Mouse (Mus musculus): ENCODE results near the gene Cdc6. TPM values are rescaled to one million over a fixed set of nuclear protein-coding genes. Genes with fewer than 3 reads are reported as not detected.
"Not testable (repeated sequence)": the region's sequence is repeated elsewhere in the genome, so short reads cannot be mapped to it uniquely, and the experiment has no call there.

Cdc6 gene
- polyA plus RNA-seq, 1 experiment from 2014 or later = 10.3 TPM

DNA sequence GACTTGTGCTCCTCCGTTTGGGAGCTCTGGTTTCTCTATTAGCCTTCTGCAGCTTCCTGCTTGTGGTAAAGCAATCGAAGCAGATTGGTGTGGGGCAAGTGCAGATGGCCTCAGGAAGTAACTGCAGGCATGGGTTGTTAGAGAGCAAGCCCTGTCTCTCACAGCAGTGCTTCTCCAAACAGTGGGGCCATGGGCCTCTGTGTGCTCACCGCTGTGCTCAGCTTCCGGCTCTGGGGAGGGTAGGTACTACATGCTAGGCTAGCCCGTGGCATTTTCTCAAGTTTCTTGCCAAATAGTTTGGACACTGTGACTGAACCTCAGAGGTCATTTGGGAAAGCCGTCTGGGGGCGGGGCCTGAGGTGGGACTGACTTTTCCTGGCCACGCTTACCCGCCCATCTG, 10.6 kb downstream of the Cdc6 start:
- no peak overlapping the region for H3K27ac ChIP-seq (ENCODE audit: low read length)
- 85% methylated on average over 9 of the region's 9 CpGs for WGBS
- H3K4me2 ChIP-seq (ENCODE audit: low read length) = no peak overlapping the region
- no peaks in the 10 kb centered on the region for H3K36me3 ChIP-seq (ENCODE audit: control insufficient read depth, insufficient read depth)
- H3K9me3 ChIP-seq (ENCODE audit: control insufficient read depth, low read length) = no peaks in the 10 kb centered on the region
- no peak overlapping the region for H3K9ac ChIP-seq (replicated peaks; ENCODE audit: low read depth, low read length)
- H3K4me3 ChIP-seq (replicated peaks; ENCODE audit: low read length) = no peak overlapping the region
- no peaks in the 10 kb centered on the region for H3K27me3 ChIP-seq (replicated peaks; ENCODE audit: control insufficient read depth, insufficient read depth, low read length)
- ATAC-seq = no peak
- H3K4me1 ChIP-seq (replicated peaks; ENCODE audit: control insufficient read depth, insufficient read depth, low read length) = peaks cover 5% of the 10 kb centered on the region; the same call in 1 of the 2 replicates

DNA sequence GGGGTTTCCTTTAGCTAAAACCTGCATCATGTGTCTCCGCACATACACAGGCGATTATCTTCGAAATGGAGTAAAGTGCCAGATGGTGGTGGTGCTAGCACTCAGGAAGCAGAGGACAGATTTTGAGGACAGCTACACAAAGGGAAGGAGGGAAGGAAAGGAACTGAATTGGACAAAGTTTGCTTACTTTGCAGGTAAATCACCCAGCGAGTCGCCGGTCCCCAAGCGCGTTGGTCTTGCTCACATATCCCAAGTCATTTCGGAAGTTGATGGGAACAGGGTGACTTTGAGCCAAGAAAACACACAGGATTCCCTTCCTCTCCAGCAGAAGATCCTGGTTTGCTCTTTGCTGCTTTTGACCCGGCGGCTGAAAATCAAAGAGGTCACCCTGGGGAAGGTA, 11.4 kb downstream of the Cdc6 start:
- Histone ChIP-seq H3K4me3 (replicated peaks; ENCODE audit: low read length) (no peak overlapping the region), H3K4me2 (ENCODE audit: low read length) (no peak overlapping the region), H3K9me3 (ENCODE audit: control insufficient read depth, low read length) (no peaks in the 10 kb centered on the region), H3K9ac (replicated peaks; ENCODE audit: low read depth, low read length) (no peak overlapping the region), H3K4me1 (replicated peaks; ENCODE audit: control insufficient read depth, insufficient read depth, low read length) (peaks cover 7% of the 10 kb centered on the region), H3K27me3 (replicated peaks; ENCODE audit: control insufficient read depth, insufficient read depth, low read length) (no peaks in the 10 kb centered on the region), H3K36me3 (ENCODE audit: control insufficient read depth, insufficient read depth) (no peaks in the 10 kb centered on the region), H3K27ac (ENCODE audit: low read length) (no peak overlapping the region)
- ATAC-seq = no peak
- 90% methylated on average over 11 of the region's 11 CpGs for WGBS

DNA sequence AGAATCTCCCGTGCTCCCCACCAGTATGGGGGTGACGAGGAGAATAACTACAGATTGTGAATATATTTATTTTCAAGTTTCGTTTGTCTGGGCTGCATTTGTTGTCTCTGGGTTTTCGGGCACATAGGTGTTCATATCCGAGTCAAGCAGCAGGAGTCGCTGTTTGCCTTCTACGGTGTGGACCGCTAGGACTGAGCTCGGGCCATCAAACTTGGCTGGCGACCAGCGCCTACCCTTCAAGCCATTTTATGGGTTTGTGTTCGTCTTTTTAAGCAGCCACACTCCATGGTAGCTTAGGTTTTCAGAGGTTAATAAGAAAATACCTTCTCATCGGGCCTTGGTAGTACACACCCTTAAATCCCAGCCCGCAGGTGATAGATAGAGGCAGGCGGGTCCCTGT, 14.2 kb downstream of the Cdc6 start:
- H3K4me3 ChIP-seq (replicated peaks; ENCODE audit: low read length); H3K36me3 ChIP-seq (ENCODE audit: control insufficient read depth, insufficient read depth); H3K9me3 ChIP-seq (ENCODE audit: control insufficient read depth, low read length); H3K4me2 ChIP-seq (ENCODE audit: low read length); H3K27me3 ChIP-seq (replicated peaks; ENCODE audit: control insufficient read depth, insufficient read depth, low read length); ATAC-seq; H3K9ac ChIP-seq (replicated peaks; ENCODE audit: low read depth, low read length); H3K27ac ChIP-seq (ENCODE audit: low read length): not testable (repeated sequence)
- 52% methylated on average over 15 of the region's 15 CpGs for WGBS
- peaks cover 31% of the 10 kb centered on the region for H3K4me1 ChIP-seq (replicated peaks; ENCODE audit: control insufficient read depth, insufficient read depth, low read length)

DNA sequence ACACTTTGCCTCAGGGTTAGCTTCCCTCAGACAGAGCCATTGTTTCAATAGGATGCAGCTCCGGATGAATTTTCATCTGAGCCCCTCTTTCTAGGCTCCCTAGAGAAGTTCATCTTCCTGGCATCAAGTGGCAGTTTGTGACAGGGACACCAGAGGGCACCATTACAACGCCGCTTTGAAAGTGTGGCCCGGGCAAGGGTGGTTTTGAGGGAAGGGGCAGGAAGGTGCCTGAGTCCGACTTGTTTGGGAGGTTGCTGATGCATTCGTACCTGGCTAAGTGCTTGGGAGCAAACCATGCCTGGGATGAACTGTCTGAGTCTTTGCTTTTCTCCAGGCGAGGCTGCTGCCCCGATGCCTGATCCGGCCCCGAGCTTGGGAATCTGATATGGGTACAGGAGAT, 14.7 kb downstream of the Cdc6 start:
- H3K4me2 ChIP-seq (ENCODE audit: low read length); H3K9ac ChIP-seq (replicated peaks; ENCODE audit: low read depth, low read length); H3K27me3 ChIP-seq (replicated peaks; ENCODE audit: control insufficient read depth, insufficient read depth, low read length); H3K4me3 ChIP-seq (replicated peaks; ENCODE audit: low read length); H3K9me3 ChIP-seq (ENCODE audit: control insufficient read depth, low read length); H3K36me3 ChIP-seq (ENCODE audit: control insufficient read depth, insufficient read depth); H3K27ac ChIP-seq (ENCODE audit: low read length): not testable (repeated sequence)
- peaks cover 31% of the 10 kb centered on the region for H3K4me1 ChIP-seq (replicated peaks; ENCODE audit: control insufficient read depth, insufficient read depth, low read length)
- peak; percentile 45 for ATAC-seq
- 51% methylated on average over 10 of the region's 10 CpGs for WGBS

DNA sequence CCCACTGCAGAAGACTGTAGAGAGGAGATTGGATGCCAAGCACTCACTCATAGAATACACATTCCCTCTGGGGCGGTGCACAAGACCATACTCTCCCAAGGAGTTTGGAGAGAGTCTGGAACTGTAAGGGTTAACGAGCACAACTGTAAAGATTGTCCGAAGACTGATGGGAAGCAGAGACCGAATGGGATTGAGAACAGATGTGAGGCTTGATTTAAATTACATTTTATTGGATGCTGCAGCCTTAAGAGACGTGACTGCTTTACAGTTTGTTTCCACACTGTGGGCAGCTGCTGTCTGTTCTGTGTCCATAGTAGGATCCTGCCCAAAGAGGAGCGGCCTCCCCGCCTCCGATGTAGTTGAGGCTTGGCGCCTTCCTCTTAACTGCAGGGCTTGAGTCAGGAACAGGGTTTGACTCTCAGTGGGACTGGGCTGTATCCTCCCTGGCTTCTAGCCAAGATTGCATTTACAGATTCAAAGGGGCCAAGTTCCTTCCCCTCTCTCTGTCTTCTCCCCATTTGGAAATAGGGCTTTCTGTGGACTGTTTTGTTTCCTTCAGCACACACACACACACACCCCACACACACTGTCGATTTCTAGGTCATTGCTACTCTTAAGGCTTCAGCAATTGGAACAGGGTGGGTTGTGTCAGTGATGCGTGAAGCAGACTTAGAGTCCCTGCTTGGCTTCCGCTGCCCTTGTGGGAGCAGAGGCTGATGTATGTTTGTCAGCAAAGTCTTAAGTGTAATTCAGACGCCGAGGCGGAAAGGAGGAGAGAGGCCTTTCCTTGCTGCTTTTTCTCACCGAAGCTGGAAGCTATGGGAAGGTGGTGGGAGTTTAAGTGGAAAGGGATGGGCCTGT, 15.5 kb downstream of the Cdc6 start:
- H3K9me3 ChIP-seq (ENCODE audit: control insufficient read depth, low read length); H3K4me3 ChIP-seq (replicated peaks; ENCODE audit: low read length); H3K4me2 ChIP-seq (ENCODE audit: low read length); H3K36me3 ChIP-seq (ENCODE audit: control insufficient read depth, insufficient read depth); ATAC-seq; H3K9ac ChIP-seq (replicated peaks; ENCODE audit: low read depth, low read length); H3K27me3 ChIP-seq (replicated peaks; ENCODE audit: control insufficient read depth, insufficient read depth, low read length); H3K27ac ChIP-seq (ENCODE audit: low read length): not testable (repeated sequence)
- H3K4me1 ChIP-seq (replicated peaks; ENCODE audit: control insufficient read depth, insufficient read depth, low read length) = peaks cover 38% of the 10 kb centered on the region
- WGBS = 47% methylated on average over 16 of the region's 16 CpGs

DNA sequence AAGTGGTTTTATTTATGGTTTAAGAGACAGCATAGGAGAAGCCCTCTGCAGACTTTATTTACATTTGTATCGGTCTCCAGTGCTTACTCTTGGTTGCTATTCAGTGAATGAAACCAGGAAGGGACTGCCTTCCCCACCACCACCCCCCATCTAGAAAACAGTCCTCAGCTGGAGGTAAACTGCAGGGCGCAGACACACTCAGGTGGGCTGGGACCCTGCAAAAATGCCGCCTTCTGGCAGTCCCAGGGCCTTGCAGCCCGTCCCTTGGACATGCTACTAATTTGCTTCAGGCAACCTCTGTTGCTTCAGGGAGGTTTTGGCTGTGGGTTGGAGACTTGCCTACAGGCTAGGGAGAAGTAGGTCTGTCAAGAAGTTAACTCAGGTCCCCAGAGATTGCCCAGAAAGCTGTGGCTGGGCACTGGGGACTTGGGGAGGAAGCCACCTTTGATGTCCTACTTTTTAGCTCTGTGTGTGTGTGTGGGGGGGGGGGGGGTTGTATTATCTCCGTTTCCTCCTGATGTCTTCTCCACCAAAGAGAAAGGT, 17.1 kb downstream of the Cdc6 start:
- Histone ChIP-seq H3K36me3 (ENCODE audit: control insufficient read depth, insufficient read depth) (no peaks in the 10 kb centered on the region), H3K4me1 (replicated peaks; ENCODE audit: control insufficient read depth, insufficient read depth, low read length) (peaks cover 55% of the 10 kb centered on the region), H3K9ac (replicated peaks; ENCODE audit: low read depth, low read length) (no peak overlapping the region), H3K4me3 (replicated peaks; ENCODE audit: low read length) (no peak overlapping the region), H3K9me3 (ENCODE audit: control insufficient read depth, low read length) (no peaks in the 10 kb centered on the region), H3K27me3 (replicated peaks; ENCODE audit: control insufficient read depth, insufficient read depth, low read length) (no peaks in the 10 kb centered on the region; the same call in 1 of the 2 replicates), H3K4me2 (ENCODE audit: low read length) (no peak overlapping the region), H3K27ac (ENCODE audit: low read length) (peak overlapping the region; percentile 61)
- ATAC-seq = no peak
- 34% methylated on average over 5 of the region's 5 CpGs for WGBS

DNA sequence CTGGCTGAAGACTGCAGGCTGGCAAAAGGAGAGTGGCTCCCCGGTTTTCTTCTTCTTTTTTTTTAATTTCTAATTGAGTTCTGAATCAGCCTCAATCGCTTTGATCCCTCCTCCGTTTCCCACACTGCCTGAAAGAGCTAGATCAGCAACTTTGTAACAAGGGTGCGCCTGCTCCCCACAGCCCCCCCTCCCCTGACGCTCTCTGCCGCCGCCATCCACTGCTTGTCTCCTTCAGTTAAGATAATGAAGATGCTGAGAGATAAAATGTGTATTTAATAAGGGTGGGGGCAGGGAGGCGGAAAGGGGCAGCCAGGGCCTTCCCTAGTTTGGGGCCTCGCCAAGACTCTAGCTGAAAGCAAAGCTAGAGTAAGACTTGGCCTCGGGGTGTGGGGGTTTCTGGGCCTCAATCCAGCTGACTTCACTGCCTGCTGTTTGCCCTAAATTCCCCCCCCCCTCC, 17.7 kb downstream of the Cdc6 start:
- Histone ChIP-seq H3K27ac (ENCODE audit: low read length) (peak overlapping the region; percentile 61), H3K4me2 (ENCODE audit: low read length) (peak overlapping the region; percentile 17), H3K27me3 (replicated peaks; ENCODE audit: control insufficient read depth, insufficient read depth, low read length) (no peaks in the 10 kb centered on the region; the same call in 1 of the 2 replicates), H3K4me1 (replicated peaks; ENCODE audit: control insufficient read depth, insufficient read depth, low read length) (peaks cover 60% of the 10 kb centered on the region), H3K4me3 (replicated peaks; ENCODE audit: low read length) (no peak overlapping the region), H3K36me3 (ENCODE audit: control insufficient read depth, insufficient read depth) (no peaks in the 10 kb centered on the region), H3K9me3 (ENCODE audit: control insufficient read depth, low read length) (no peaks in the 10 kb centered on the region), H3K9ac (replicated peaks; ENCODE audit: low read depth, low read length) (no peak overlapping the region)
- ATAC-seq = peak; percentile 41; the same call in 1 of the 2 replicates
- WGBS = under 1% methylated on average over 10 of the region's 10 CpGs

DNA sequence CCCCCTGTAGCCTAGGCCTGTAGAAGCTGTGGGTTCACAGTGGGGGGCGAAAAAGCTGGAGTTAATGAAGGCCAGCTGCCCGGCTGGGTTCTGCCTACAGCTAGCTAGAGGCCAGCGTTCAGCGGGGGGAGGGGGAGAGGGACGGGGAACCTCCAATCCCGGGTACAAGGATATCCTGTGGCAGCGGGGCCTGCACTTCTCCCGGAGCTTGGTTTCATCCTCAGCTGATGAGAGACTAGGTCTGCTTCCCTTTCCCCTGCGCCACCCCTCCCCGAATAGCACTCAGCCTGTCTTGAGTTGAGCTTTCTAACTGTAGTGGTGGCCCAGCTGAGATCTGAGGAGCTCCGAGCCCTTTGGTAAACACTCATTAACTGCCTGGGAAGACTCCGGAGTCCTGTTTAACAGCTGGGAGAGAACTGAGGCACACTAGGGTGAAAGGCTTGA, 18.3 kb downstream of the Cdc6 start:
- Histone ChIP-seq H3K27ac (ENCODE audit: low read length) (0 out of 2 replicates have a peak overlapping the region, but pooled peaks have one; percentile 1), H3K4me1 (replicated peaks; ENCODE audit: control insufficient read depth, insufficient read depth, low read length) (peaks cover 66% of the 10 kb centered on the region), H3K27me3 (replicated peaks; ENCODE audit: control insufficient read depth, insufficient read depth, low read length) (no peaks in the 10 kb centered on the region; the same call in 1 of the 2 replicates), H3K4me3 (replicated peaks; ENCODE audit: low read length) (no peak overlapping the region), H3K9me3 (ENCODE audit: control insufficient read depth, low read length) (no peaks in the 10 kb centered on the region), H3K36me3 (ENCODE audit: control insufficient read depth, insufficient read depth) (no peaks in the 10 kb centered on the region), H3K4me2 (ENCODE audit: low read length) (no peak overlapping the region), H3K9ac (replicated peaks; ENCODE audit: low read depth, low read length) (no peak overlapping the region)
- ATAC-seq = peak; percentile 14; the same call in 1 of the 2 replicates
- WGBS = 7% methylated on average over 12 of the region's 12 CpGs

DNA sequence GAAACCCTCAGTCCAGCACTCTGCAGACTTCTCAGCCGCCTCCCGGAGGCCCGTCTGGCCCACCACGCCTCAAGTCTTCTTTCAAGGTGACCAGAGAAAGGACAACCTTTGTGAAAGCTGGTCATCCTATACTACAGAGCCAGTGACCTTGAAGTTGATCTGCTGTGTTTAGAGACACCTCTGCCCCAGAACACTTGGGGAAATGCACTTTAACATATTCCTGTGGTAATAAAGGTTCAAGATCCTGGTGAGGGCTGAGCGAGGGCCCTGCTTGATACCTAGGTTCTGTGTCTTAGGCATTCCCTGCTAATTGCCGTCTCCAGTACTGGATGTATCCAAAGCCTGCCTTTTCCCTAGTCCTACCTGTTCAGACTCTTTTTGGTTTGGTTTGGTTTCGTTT, 19.0 kb downstream of the Cdc6 start:
- H3K36me3 ChIP-seq (ENCODE audit: control insufficient read depth, insufficient read depth) = no peaks in the 10 kb centered on the region
- 85% methylated on average over 7 of the region's 7 CpGs for WGBS
- no peak overlapping the region for H3K4me3 ChIP-seq (replicated peaks; ENCODE audit: low read length)
- H3K4me2 ChIP-seq (ENCODE audit: low read length) = no peak overlapping the region
- no peaks in the 10 kb centered on the region for H3K9me3 ChIP-seq (ENCODE audit: control insufficient read depth, low read length)
- H3K27ac ChIP-seq (ENCODE audit: low read length) = no peak overlapping the region
- peaks cover 73% of the 10 kb centered on the region for H3K4me1 ChIP-seq (replicated peaks; ENCODE audit: control insufficient read depth, insufficient read depth, low read length)
- ATAC-seq = no peak
- no peak overlapping the region for H3K9ac ChIP-seq (replicated peaks; ENCODE audit: low read depth, low read length)
- no peaks in the 10 kb centered on the region; the same call in 1 of the 2 replicates for H3K27me3 ChIP-seq (replicated peaks; ENCODE audit: control insufficient read depth, insufficient read depth, low read length)
